Mouse (Mus musculus): ENCODE measurements around the gene Plet1.

GRCm38 (mm10) chr9:50502949-50503348, 8.6 kb downstream of the Plet1 start:
- TF ChIP-seq CTCF (IDR thresholded peaks at IDR 0.05; ENCODE audit: extremely low read depth, insufficient read length, insufficient replicate concordance, low read depth, low read length) (no peak), POLR2A (IDR thresholded peaks at IDR 0.05; ENCODE audit: low read depth, low read length) (no peak)

All from small intestine, adult 2 months (tissue).